Mouse (Mus musculus): ENCODE results near the gene Dcaf1. TPM values are rescaled to one million over a fixed set of nuclear protein-coding genes. Genes with fewer than 3 reads are reported as not detected.

The Dcaf1 gene
- polyA plus RNA-seq, 1 experiment from 2014 or later: 34.1 TPM

DNA sequence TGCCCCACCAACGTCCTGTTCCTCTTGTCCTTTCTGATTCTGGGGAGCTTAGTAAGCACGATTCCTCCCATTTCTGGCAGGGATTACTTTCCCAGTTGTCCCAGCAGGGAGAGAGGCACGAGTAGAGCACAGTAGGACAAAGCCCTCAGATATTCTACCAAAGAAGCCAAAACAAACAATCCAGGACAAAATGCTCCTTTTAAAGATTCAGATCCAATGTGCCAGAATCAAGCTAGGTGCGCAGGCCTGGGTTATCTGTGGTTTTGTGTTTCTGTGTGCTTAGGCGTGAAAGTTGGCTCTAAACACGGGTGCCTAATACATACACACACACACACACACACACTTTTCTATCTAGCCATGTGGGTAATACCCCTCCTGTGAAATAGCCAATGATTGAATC, 3.5 kb upstream of the Dcaf1 start:
- no peaks in the 10 kb centered on the region for H3K4me1 ChIP-seq
- no peaks in the 10 kb centered on the region for H3K36me3 ChIP-seq
- no peaks in the 10 kb centered on the region for H3K27me3 ChIP-seq (ENCODE audit: low read depth, poor library complexity, severe bottlenecking)
- no peak overlapping the region for H3K4me3 ChIP-seq
- H3K27ac ChIP-seq: no peak overlapping the region
- WGBS: 76% methylated on average over 6 of the region's 6 CpGs
- no peaks in the 10 kb centered on the region for H3K9me3 ChIP-seq (replicated peaks)
- no peak for DNase-seq (ENCODE audit: low spot score)

DNA sequence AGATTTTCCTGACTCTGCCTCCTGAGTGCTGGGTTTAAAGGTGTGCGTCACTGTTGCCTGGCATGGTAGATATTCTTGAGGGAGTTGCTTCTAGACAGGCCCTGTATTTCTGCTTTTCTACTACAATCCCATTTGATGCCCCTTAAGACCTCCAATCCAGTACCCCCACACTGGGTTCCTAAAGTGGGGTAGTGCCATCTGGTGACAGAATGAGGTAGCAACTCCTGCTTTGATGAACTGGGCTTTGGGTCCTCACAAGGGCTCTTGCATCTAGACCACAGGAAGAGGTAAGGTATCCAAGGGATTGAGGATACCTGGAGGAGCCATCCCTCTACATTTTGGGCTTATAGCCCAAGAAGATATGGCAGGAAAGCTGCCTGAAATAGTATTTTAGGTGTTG, 2.5 kb upstream of the Dcaf1 start:
- DNase-seq (ENCODE audit: low spot score): no peak
- WGBS: 92% methylated on average over 1 of the region's 1 CpGs

DNA sequence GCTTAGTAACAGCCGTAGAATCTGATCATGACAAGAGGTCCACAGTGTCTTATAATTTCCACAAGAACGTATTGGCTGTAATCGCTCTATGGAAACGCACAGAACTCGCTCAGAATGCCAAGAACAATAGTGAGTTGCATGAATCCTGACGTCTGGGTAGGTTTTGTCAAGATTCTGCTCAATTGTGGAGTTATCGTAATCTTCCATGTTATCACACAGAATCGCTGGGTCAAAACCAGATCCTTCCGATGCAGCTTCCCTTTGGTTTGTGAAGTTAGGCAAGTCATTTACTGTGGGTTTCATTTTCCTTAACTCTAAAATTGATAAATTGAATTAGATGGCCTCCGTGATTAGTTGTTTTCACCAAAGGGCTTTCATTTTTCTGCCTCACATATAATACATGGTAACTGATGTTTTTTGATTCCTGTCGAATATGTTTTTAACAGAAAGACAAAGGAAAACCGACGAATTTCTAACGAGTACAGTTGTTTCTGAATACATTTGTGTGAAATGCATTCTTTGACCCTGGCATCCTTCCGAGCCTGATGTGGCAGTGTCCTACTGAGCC, 540 bp upstream of the Dcaf1 start:
- Histone ChIP-seq H3K9me3 (replicated peaks) (no peaks in the 10 kb centered on the region), H3K27ac (peak overlapping the region; percentile 94), H3K4me3 (peak overlapping the region; percentile 87), H3K27me3 (ENCODE audit: low read depth, poor library complexity, severe bottlenecking) (no peaks in the 10 kb centered on the region), H3K4me1 (no peaks in the 10 kb centered on the region), H3K36me3 (peaks cover 5% of the 10 kb centered on the region; the same call in 1 of the 2 replicates)
- no peak for DNase-seq (ENCODE audit: low spot score)
- WGBS: 59% methylated on average over 15 of the region's 15 CpGs

More for the DNA sequence above, 2.5 kb upstream of the Dcaf1 start:
- H3K27ac ChIP-seq: no peak overlapping the region
- H3K4me3 ChIP-seq: no peak overlapping the region
- no peaks in the 10 kb centered on the region for H3K4me1 ChIP-seq
- H3K27me3 ChIP-seq (ENCODE audit: low read depth, poor library complexity, severe bottlenecking): no peaks in the 10 kb centered on the region
- H3K9me3 ChIP-seq (replicated peaks): no peaks in the 10 kb centered on the region
- H3K36me3 ChIP-seq: no peaks in the 10 kb centered on the region

DNA sequence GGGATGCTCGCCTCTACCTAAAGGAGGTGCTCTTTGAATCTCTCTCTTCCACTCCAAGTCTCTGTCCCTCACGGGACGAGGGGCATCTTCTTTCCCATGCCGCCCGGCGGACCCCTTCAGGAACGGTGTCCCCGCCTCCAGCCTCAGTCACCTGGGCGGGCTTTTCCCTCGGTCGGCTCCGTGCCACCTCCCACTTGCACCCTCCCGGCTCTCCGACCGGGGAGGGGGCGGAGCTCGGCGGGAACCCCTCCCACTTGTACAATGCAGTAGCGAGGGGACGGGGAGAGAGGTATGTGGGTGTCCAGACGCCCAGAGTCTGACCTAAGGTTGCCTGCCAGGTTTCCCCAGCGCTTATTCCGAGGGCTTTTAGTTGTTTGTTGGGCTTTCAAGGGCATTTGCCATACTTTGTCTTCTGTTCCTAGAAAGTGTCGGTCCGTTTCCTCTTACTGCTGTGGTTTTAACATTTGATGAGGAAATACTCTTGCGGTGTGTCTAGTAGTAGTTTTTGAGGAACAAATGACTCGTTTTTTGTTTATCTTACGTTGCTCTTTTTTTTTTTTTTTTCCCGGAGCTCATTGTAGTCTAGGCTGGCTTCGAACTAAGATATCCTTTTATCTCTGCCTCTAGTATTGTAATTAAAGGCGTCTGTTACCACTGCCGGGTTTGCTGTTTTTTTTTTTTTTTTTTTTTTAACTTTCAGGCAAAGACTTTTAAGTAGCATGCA, 869 bp downstream of the Dcaf1 start:
- H3K27me3 ChIP-seq (ENCODE audit: low read depth, poor library complexity, severe bottlenecking): no peaks in the 10 kb centered on the region
- H3K27ac ChIP-seq: peak overlapping the region; percentile 94
- peaks cover 5% of the 10 kb centered on the region; the same call in 1 of the 2 replicates for H3K36me3 ChIP-seq
- peak overlapping the region; percentile 87 for H3K4me3 ChIP-seq
- H3K9me3 ChIP-seq (replicated peaks): no peaks in the 10 kb centered on the region
- WGBS: 4% methylated on average over 32 of the region's 32 CpGs
- H3K4me1 ChIP-seq: no peaks in the 10 kb centered on the region
- DNase-seq (ENCODE audit: low spot score): peak; percentile 89

DNA sequence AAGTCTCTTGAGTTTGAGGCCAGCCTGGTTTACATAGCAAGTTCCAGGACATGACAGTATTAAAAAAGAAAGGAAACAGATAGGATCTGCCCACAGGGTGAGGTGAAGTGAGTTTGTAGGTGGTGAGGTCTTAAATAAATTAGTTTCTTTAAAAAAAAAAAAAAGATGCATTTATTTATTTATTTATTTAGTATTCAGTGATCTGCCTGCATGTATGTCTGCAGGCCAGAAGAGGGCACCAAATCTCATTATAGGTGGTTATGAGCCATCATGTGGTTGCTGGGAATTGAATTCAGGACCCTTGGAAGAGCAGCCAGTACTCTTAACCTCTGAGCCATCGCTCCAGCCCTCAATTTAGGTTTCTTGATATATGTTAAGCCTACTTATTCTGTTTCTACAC, 18.9 kb downstream of the Dcaf1 start:
- DNase-seq (ENCODE audit: low spot score): no peak
- H3K36me3 ChIP-seq: peaks cover 99% of the 10 kb centered on the region
- WGBS: 93% methylated on average over 1 of the region's 1 CpGs

DNA sequence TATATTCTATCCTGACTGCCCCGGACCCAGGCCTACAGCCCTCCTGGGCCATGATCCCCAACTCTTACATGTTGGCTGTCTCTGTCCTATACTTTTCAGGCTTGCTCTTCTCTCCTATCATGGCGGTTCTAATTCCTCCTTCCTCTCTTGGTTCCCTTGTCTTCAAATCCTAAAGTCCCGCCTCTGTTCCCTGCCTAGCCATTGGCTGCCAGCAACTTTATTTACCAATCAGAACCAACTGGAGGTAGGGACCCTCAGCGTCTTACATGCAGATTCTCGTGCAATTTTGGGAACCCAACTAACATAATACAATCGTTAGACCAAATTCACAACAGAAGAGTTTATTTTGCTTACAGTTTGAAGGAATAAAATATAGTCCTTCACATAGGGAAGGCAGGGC, 21.1 kb downstream of the Dcaf1 start:
- H3K9me3 ChIP-seq (replicated peaks): no peaks in the 10 kb centered on the region
- DNase-seq (ENCODE audit: low spot score): no peak
- no peak overlapping the region for H3K27ac ChIP-seq
- peaks cover 93% of the 10 kb centered on the region for H3K36me3 ChIP-seq
- no peaks in the 10 kb centered on the region for H3K4me1 ChIP-seq
- WGBS: 94% methylated on average over 6 of the region's 6 CpGs
- H3K27me3 ChIP-seq (ENCODE audit: low read depth, poor library complexity, severe bottlenecking): no peaks in the 10 kb centered on the region
- H3K4me3 ChIP-seq: no peak overlapping the region

More for the DNA sequence above, 18.9 kb downstream of the Dcaf1 start:
- no peak overlapping the region for H3K4me3 ChIP-seq
- H3K4me1 ChIP-seq: no peaks in the 10 kb centered on the region
- H3K27me3 ChIP-seq (ENCODE audit: low read depth, poor library complexity, severe bottlenecking): no peaks in the 10 kb centered on the region
- H3K27ac ChIP-seq: no peak overlapping the region
- H3K9me3 ChIP-seq (replicated peaks): no peaks in the 10 kb centered on the region

DNA sequence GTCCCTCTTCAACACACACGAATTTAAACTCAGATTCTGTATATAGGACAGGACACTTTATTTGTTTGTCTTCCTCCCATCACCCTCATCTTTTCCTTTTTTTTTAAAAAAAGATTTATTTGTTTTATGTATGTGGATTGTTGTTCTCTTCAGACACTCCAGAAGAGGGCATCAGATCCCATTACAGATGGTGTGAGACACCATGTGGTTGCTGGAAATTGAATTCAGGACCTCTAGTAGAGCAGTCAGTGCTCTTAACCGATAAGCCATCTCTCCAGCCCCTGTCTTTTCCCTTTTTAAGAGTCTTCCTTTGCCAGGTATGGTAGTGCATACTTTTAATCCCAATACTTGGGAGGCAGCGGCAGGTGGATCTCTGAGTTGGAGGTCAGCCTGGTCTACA, 35.0 kb downstream of the Dcaf1 start:
- WGBS: 87% methylated on average over 3 of the region's 3 CpGs
- no peak overlapping the region for H3K27ac ChIP-seq
- no peak for DNase-seq (ENCODE audit: low spot score)
- no peaks in the 10 kb centered on the region for H3K9me3 ChIP-seq (replicated peaks)
- H3K4me1 ChIP-seq: no peaks in the 10 kb centered on the region
- no peak overlapping the region for H3K4me3 ChIP-seq
- no peaks in the 10 kb centered on the region for H3K27me3 ChIP-seq (ENCODE audit: low read depth, poor library complexity, severe bottlenecking)
- H3K36me3 ChIP-seq: peaks cover 98% of the 10 kb centered on the region

DNA sequence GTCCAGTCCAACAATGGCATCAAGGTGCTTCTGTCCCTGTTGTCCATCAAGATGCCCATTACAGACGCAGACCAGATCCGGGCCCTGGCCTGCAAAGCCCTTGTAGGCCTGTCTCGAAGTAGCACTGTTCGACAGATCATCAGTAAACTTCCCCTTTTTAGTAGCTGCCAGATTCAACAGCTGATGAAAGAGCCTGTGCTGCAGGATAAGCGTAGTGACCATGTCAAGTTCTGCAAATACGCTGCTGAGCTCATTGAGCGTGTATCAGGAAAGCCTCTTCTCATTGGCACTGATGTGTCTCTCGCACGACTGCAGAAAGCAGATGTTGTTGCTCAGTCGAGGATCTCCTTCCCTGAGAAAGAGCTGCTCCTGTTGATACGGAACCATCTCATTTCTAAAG, 36.4 kb downstream of the Dcaf1 start:
- Histone ChIP-seq H3K36me3 (peaks cover 98% of the 10 kb centered on the region), H3K9me3 (replicated peaks) (no peaks in the 10 kb centered on the region), H3K27me3 (ENCODE audit: low read depth, poor library complexity, severe bottlenecking) (no peaks in the 10 kb centered on the region), H3K27ac (no peak overlapping the region), H3K4me1 (no peaks in the 10 kb centered on the region), H3K4me3 (no peak overlapping the region)
- 94% methylated on average over 11 of the region's 11 CpGs for WGBS
- no peak for DNase-seq (ENCODE audit: low spot score)

DNA sequence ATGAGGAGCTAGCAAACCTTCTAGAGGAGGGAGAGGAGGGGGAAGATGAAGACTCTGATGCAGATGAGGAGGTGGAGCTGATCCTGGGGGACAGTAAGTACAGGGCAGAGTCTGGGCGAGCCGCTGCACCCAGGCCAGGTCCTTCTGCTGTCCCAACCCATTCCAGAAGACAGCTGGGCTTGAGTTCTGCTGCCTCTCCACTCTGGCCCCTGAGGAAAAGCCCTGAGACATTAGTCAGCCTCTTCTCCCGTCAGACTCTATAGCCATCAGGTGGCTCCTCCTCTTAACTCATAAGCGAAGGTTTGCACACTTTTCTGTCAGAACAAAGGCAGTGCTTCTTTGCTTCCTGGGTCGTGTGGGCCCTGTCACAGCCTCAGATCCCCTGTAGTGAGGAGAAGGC, 52.5 kb downstream of the Dcaf1 start:
- no peak for DNase-seq (ENCODE audit: low spot score)
- no peak overlapping the region for H3K4me3 ChIP-seq
- H3K4me1 ChIP-seq: no peaks in the 10 kb centered on the region
- H3K36me3 ChIP-seq: peaks cover 92% of the 10 kb centered on the region
- no peaks in the 10 kb centered on the region for H3K9me3 ChIP-seq (replicated peaks)
- H3K27me3 ChIP-seq (ENCODE audit: low read depth, poor library complexity, severe bottlenecking): no peaks in the 10 kb centered on the region
- no peak overlapping the region for H3K27ac ChIP-seq
- 88% methylated on average over 5 of the region's 5 CpGs for WGBS

DNA sequence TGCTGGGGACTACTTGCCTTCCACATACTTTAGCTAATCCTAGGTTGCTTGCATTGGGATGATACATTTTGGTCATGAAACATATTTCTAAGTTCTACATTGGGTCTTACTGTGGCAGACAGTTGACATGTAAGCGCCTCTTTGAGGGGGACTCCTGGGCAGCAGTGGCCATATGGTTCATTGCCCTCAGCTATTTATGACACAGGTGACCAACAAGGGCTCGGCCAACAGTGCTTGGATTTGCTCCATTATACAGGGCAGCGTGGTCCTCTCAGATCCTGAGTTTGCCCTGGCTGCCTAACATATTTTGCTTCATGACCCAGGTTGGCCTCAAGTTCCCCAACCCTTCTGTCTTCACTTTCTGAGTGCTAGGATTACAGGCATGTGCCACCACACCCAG, 55.0 kb downstream of the Dcaf1 start:
- no peak for DNase-seq (ENCODE audit: low spot score)
- Histone ChIP-seq H3K36me3 (peaks cover 96% of the 10 kb centered on the region), H3K4me3 (no peak overlapping the region), H3K4me1 (0 out of 2 replicates have a peak, but pooled peaks cover 3% of the 10 kb centered on the region), H3K9me3 (replicated peaks) (no peaks in the 10 kb centered on the region), H3K27me3 (ENCODE audit: low read depth, poor library complexity, severe bottlenecking) (no peaks in the 10 kb centered on the region), H3K27ac (no peak overlapping the region)
- 84% methylated on average over 3 of the region's 3 CpGs for WGBS

DNA sequence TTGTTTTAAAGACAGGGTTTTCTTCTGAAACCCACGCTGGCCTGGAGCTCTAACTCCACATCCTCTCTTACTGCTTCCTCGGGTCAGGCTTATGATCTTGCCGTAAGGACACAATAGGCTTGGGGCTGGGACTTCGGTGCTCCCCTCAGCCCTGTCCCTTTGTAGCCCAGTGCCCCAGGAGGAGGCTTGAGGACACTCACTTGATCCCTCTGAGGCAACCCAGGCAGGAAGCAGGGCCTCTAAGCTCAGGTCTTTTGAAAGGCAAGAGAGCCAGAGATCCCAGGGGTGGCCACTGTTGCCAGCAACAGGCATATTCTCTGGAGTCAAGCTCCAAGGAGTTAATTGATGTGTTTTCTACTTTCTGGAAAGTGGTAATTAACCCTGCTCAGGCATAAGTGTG, 57.8 kb downstream of the Dcaf1 start:
- no peaks in the 10 kb centered on the region for H3K27me3 ChIP-seq (ENCODE audit: low read depth, poor library complexity, severe bottlenecking)
- peaks cover 25% of the 10 kb centered on the region for H3K4me1 ChIP-seq
- peaks cover 97% of the 10 kb centered on the region for H3K36me3 ChIP-seq
- no peak overlapping the region for H3K4me3 ChIP-seq
- DNase-seq (ENCODE audit: low spot score): no peak
- no peaks in the 10 kb centered on the region for H3K9me3 ChIP-seq (replicated peaks)
- WGBS: 84% methylated on average over 4 of the region's 4 CpGs
- H3K27ac ChIP-seq: no peak overlapping the region

DNA sequence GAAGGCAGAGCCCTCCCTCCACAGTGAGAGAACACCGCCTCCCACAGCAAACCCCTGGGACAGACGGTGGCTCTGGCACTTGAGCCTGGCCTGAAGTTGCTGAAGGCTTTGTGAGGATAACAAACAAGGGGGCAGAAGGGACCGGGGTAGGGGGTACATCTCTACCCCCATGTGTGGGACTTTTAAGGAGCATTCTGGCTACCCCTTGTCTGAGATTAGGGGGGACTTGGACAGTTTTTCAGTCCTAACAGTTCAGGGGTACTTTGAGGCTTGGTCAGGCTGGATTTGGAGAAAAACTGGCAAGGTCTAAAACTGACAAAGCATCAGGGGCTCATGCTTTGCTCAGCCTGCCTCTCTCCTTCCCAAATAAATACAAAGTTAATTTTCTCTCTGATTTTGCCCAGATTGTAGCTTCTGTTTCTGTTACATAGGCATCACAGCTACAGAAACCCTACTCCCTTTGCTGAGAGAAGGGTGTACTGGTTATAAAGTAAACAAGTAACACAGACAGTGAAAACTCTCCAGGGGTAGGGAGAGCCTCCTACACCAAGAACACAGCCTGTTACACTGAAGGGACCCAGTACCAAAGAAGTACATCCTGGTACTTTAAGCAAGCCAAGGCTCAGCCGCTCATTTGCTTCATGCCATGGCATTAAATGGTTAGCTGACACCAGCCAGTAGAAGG, 59.5 kb downstream of the Dcaf1 start:
- Histone ChIP-seq H3K27me3 (ENCODE audit: low read depth, poor library complexity, severe bottlenecking) (no peaks in the 10 kb centered on the region), H3K27ac (no peak overlapping the region), H3K4me3 (no peak overlapping the region), H3K9me3 (replicated peaks) (no peaks in the 10 kb centered on the region), H3K36me3 (peaks cover 93% of the 10 kb centered on the region), H3K4me1 (peaks cover 40% of the 10 kb centered on the region)
- no peak for DNase-seq (ENCODE audit: low spot score)
- WGBS: 67% methylated on average over 4 of the region's 4 CpGs

DNA sequence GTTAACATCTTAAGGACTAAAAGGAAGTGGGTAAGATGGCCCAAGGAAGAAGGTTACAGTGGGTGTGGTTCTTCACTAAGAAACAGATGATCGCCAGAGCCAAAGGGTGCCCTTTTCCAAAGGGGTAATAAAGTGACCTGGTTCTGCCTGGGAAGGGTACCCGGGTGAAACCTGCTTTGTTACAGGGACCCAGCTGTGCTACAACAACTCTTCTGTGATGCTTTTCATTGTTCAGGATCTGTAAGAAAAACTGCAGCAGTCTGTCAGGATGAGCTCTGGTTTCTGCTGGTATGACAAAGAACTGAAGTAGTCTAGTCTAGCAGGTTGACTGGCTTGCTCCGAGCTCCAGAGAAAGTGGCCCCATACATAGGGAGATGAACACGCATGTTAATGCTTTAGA, 60.5 kb downstream of the Dcaf1 start:
- WGBS: 87% methylated on average over 4 of the region's 4 CpGs
- Histone ChIP-seq H3K4me3 (no peak overlapping the region), H3K27me3 (ENCODE audit: low read depth, poor library complexity, severe bottlenecking) (no peaks in the 10 kb centered on the region), H3K27ac (no peak overlapping the region), H3K36me3 (peaks cover 83% of the 10 kb centered on the region), H3K4me1 (peaks cover 40% of the 10 kb centered on the region), H3K9me3 (replicated peaks) (no peaks in the 10 kb centered on the region)
- DNase-seq (ENCODE audit: low spot score): no peak
